Mouse (Mus musculus) hindbrain, embryonic 16.5 days (tissue): ENCODE results near the gene Ldhc. TPM values are rescaled to one million over a fixed set of nuclear protein-coding genes. Genes with fewer than 3 reads are reported as not detected.
"Not testable (repeated sequence)": the region's sequence is repeated elsewhere in the genome, so short reads cannot be mapped to it uniquely, and the experiment has no call there.

ENCODE experiments used
- ATAC-seq: fragments of 200-750 bp; cut with Nextera tagmentation; 2 replicates; pipeline ENCODE4 v1.8.0; 2017; ENCODE audit warnings: moderate TSS enrichment, moderate library complexity
- H3K27ac ChIP-seq: fragments of 300-500 bp; sonication (generic); 2 replicates; pipeline ENCODE4 v1.5.1; 2014; ENCODE audit warnings: low read depth, mild to moderate bottlenecking, control low read depth, low read length, moderate library complexity
- H3K27me3 ChIP-seq: fragments of 300-500 bp; sonication (generic); replicated peaks from 2 replicates; pipeline ENCODE4 v1.6.1; 2014; ENCODE audit warnings: low read length; ENCODE audit not compliant: control insufficient read depth, insufficient read depth
- H3K36me3 ChIP-seq: fragments of 300-500 bp; sonication (generic); 2 replicates; pipeline ENCODE4 v1.6.1; 2014; ENCODE audit warnings: mild to moderate bottlenecking, low read length, moderate library complexity, mixed read lengths; ENCODE audit not compliant: control insufficient read depth, insufficient read depth
- H3K4me1 ChIP-seq: fragments of 300-500 bp; sonication (generic); 2 replicates; pipeline ENCODE4 v1.6.1; 2014; ENCODE audit warnings: low read depth, low read length; ENCODE audit not compliant: control insufficient read depth, insufficient read depth
- H3K4me2 ChIP-seq: fragments of 300-500 bp; sonication (generic); 2 replicates; pipeline ENCODE4 v1.6.1; 2014; ENCODE audit warnings: mild to moderate bottlenecking, low read length, control low read depth, moderate library complexity
- H3K4me3 ChIP-seq: fragments of 300-500 bp; sonication (generic); 2 replicates; pipeline ENCODE4 v1.5.1; 2014; ENCODE audit warnings: mild to moderate bottlenecking, low read length, control low read depth, moderate library complexity
- H3K9ac ChIP-seq: fragments of 300-500 bp; sonication (generic); 2 replicates; pipeline ENCODE4 v1.6.1; 2014; ENCODE audit warnings: low read depth, mild to moderate bottlenecking, control low read depth, low read length, moderate library complexity
- H3K9me3 ChIP-seq: fragments of 300-500 bp; sonication (generic); 2 replicates; pipeline ENCODE4 v1.6.1; 2014; ENCODE audit warnings: mild to moderate bottlenecking, low read length, moderate library complexity; ENCODE audit not compliant: control insufficient read depth
- WGBS: fragments of 180-500 bp; shearing (Covaris S2); extraction: QIAGEN DNeasy Blood & Tissue Kit; methylation state at CpG from one replicate; pipeline ENCODE4 v1.1.7; 2014; 5-methylcytosine and 5-hydroxymethylcytosine counted together
- polyA plus RNA-seq: library from polyadenylated mRNA; unstranded; fragments of >200 nt; fragmentation: Nextera tagmentation; extraction: Ambion mirVana; gene quantifications from 2 replicates; pipeline ENCODE4 v1.2.1, GENCODE M21; 2015

Ldhc gene
- polyA plus RNA-seq, 1 experiment from 2014 or later, result 0.25 TPM

GRCm38 (mm10) chr7:46877255-46877654 is 16.3 kb downstream of the Ldhc start:
- H3K4me1 ChIP-seq, result no peaks in the 10 kb centered on the region
- no peaks in the 10 kb centered on the region for H3K9me3 ChIP-seq
- H3K9ac ChIP-seq, result no peak overlapping the region
- 0 out of 2 replicates have a peak, but pooled peaks cover 2% of the 10 kb centered on the region for H3K36me3 ChIP-seq
- ATAC-seq, result no peak
- no peak overlapping the region for H3K4me3 ChIP-seq
- WGBS, result 79% methylated on average over 6 of the region's 6 CpGs
- no peak overlapping the region for H3K27ac ChIP-seq
- no peak overlapping the region for H3K4me2 ChIP-seq
- no peaks in the 10 kb centered on the region for H3K27me3 ChIP-seq

- Histone ChIP-seq H3K4me3 (no peak overlapping the region), H3K27ac (no peak overlapping the region), H3K36me3 (0 out of 2 replicates have a peak, but pooled peaks cover 2% of the 10 kb centered on the region), H3K9ac (no peak overlapping the region), H3K4me2 (no peak overlapping the region), H3K27me3 (no peaks in the 10 kb centered on the region), H3K9me3 (no peaks in the 10 kb centered on the region), H3K4me1 (no peaks in the 10 kb centered on the region)
- no peak for ATAC-seq
- WGBS, result 93% methylated on average over 5 of the region's 5 CpGs
Measured at GRCm38 (mm10) chr7:46879851-46880250, 18.8 kb downstream of the Ldhc start.

- no peaks in the 10 kb centered on the region for H3K4me1 ChIP-seq
Measured at GRCm38 (mm10) chr7:46880992-46881391, 20.0 kb downstream of the Ldhc start.

GRCm38 (mm10) chr7:46881941-46882340 is 20.9 kb downstream of the Ldhc start:
- ATAC-seq, result not testable (repeated sequence)

More at GRCm38 (mm10) chr7:46880992-46881391, 20.0 kb downstream of the Ldhc start:
- Histone ChIP-seq H3K36me3 (0 out of 2 replicates have a peak, but pooled peaks cover 2% of the 10 kb centered on the region), H3K27me3 (no peaks in the 10 kb centered on the region), H3K27ac (no peak overlapping the region), H3K4me3 (no peak overlapping the region), H3K9me3 (no peaks in the 10 kb centered on the region), H3K4me2 (no peak overlapping the region), H3K9ac (no peak overlapping the region)
- no peak for ATAC-seq
- 88% methylated on average over 2 of the region's 2 CpGs for WGBS

GRCm38 (mm10) chr7:46883304-46883703 is 22.3 kb downstream of the Ldhc start:
- peaks cover 4% of the 10 kb centered on the region for H3K36me3 ChIP-seq
- no peaks in the 10 kb centered on the region for H3K4me1 ChIP-seq
- no peaks in the 10 kb centered on the region for H3K27me3 ChIP-seq
- ATAC-seq, result no peak
- no peak overlapping the region for H3K4me3 ChIP-seq
- 93% methylated on average over 3 of the region's 3 CpGs for WGBS
- H3K9me3 ChIP-seq, result no peaks in the 10 kb centered on the region
- H3K9ac ChIP-seq, result no peak overlapping the region
- no peak overlapping the region for H3K27ac ChIP-seq
- H3K4me2 ChIP-seq, result no peak overlapping the region

More at GRCm38 (mm10) chr7:46881941-46882340, 20.9 kb downstream of the Ldhc start:
- H3K4me2 ChIP-seq, H3K36me3 ChIP-seq, H3K9me3 ChIP-seq, H3K4me3 ChIP-seq, H3K27ac ChIP-seq, H3K9ac ChIP-seq, H3K27me3 ChIP-seq, H3K4me1 ChIP-seq: not testable (repeated sequence)
- WGBS, result 79% methylated on average over 6 of the region's 8 CpGs

- 95% methylated on average over 3 of the region's 3 CpGs for WGBS
- no peaks in the 10 kb centered on the region for H3K4me1 ChIP-seq
- H3K36me3 ChIP-seq, result peaks cover 31% of the 10 kb centered on the region
- H3K27ac ChIP-seq, result no peak overlapping the region
- no peak overlapping the region for H3K4me2 ChIP-seq
- H3K9ac ChIP-seq, result no peak overlapping the region
- H3K4me3 ChIP-seq, result no peak overlapping the region
- no peak for ATAC-seq
- no peaks in the 10 kb centered on the region for H3K27me3 ChIP-seq
- H3K9me3 ChIP-seq, result no peaks in the 10 kb centered on the region
Measured at GRCm38 (mm10) chr7:46895511-46895910, 34.5 kb downstream of the Ldhc start.

- Histone ChIP-seq H3K9ac (no peak overlapping the region), H3K27me3 (no peaks in the 10 kb centered on the region), H3K4me1 (no peaks in the 10 kb centered on the region), H3K36me3 (peaks cover 35% of the 10 kb centered on the region), H3K27ac (no peak overlapping the region), H3K4me3 (no peak overlapping the region), H3K9me3 (no peaks in the 10 kb centered on the region), H3K4me2 (no peak overlapping the region)
- 96% methylated on average over 3 of the region's 3 CpGs for WGBS
- no peak for ATAC-seq
Measured at GRCm38 (mm10) chr7:46899343-46899742, 38.3 kb downstream of the Ldhc start.

- no peak overlapping the region for H3K27ac ChIP-seq
- H3K4me3 ChIP-seq, result no peak overlapping the region
- H3K9me3 ChIP-seq, result no peaks in the 10 kb centered on the region
- no peak for ATAC-seq
- H3K4me1 ChIP-seq, result no peaks in the 10 kb centered on the region
- peaks cover 27% of the 10 kb centered on the region for H3K36me3 ChIP-seq
- WGBS, result 96% methylated on average over 3 of the region's 3 CpGs
- no peak overlapping the region for H3K4me2 ChIP-seq
- H3K27me3 ChIP-seq, result no peaks in the 10 kb centered on the region
- no peak overlapping the region for H3K9ac ChIP-seq
Measured at GRCm38 (mm10) chr7:46911250-46911649, 50.2 kb downstream of the Ldhc start.

GRCm38 (mm10) chr7:46916376-46916775 is 55.4 kb downstream of the Ldhc start:
- no peaks in the 10 kb centered on the region for H3K9me3 ChIP-seq
- H3K4me3 ChIP-seq, result no peak overlapping the region
- no peak overlapping the region for H3K27ac ChIP-seq
- H3K27me3 ChIP-seq, result no peaks in the 10 kb centered on the region
- 95% methylated on average over 3 of the region's 3 CpGs for WGBS
- peaks cover 17% of the 10 kb centered on the region for H3K4me1 ChIP-seq
- H3K36me3 ChIP-seq, result peaks cover 6% of the 10 kb centered on the region
- ATAC-seq, result no peak
- no peak overlapping the region for H3K4me2 ChIP-seq
- H3K9ac ChIP-seq, result no peak overlapping the region
